In the genomic region with DNA sequence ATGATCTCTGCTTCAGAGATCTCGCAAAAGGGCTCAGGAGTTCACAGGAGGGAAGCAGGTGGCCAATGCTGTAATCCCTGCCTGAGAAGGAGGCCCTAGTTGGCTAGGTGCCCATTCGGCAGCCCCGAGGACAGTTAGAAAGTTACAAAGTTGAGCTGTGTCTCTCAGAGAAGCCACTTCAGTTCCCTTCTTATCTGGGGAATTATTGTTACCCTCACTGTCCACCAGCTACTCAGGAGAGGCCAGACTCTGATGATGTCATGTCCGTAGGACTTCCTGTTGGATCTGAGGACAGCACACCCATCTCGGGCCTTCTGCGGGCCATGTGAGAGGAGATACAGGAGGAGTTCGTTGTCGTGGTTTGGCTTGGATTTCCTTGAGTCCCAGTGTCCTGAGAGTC, we compare ENCODE assay signal across 9 mouse cellular contexts. TPM values are rescaled to one million over a fixed set of nuclear protein-coding genes. Genes with fewer than 3 reads are reported as not detected.
A peak's percentile ranks its signal among the peaks of the same experiment; 100 is the strongest.
DNase-seq lines count a peak whose midpoint lies in the region; ATAC-seq and TF ChIP-seq lines count a peak whose summit lies in the region.
"Had no signal": no experiment of that assay in that cellular context is flagged by ENCODE, and none has a peak within 500 bp of the region (broad histone marks: within the 10 kb centered on the region; RNA-seq: fewer than 3 reads in every experiment).

No protein-coding gene starts in this region.

- H3K4me3 ChIP-seq in heart, postnatal 0 days (ENCODE audit: low read depth, low read length) = no peak overlapping the region
- H3K4me3 ChIP-seq in thymus, adult 2 months (ENCODE audit: control insufficient read depth, insufficient read depth, low read length) = no peak overlapping the region

- H3K9me3 ChIP-seq in heart, postnatal 0 days (replicated peaks; ENCODE audit: control insufficient read depth, low read length) = no peaks in the 10 kb centered on the region

- H3K4me2 ChIP-seq in heart, postnatal 0 days (ENCODE audit: low read depth, low read length) = no peak overlapping the region

- no peaks in the 10 kb centered on the region for H3K36me3 ChIP-seq in heart, postnatal 0 days (replicated peaks; ENCODE audit: control insufficient read depth, insufficient read depth, low read length)
- H3K36me3 ChIP-seq in thymus, adult 2 months (ENCODE audit: control insufficient read depth, insufficient read depth, low read length) = no peaks in the 10 kb centered on the region

- TF ChIP-seq POLR2A in thymus, adult 2 months (IDR thresholded peaks at IDR 0.05; ENCODE audit: control insufficient read depth, extremely low read depth, insufficient read depth, low read length, poor library complexity) = no peak

- ATAC-seq in heart, postnatal 0 days (ENCODE audit: insufficient read depth, low read depth) = peak; percentile 31; the same call in 1 of the 2 replicates

- 30% methylated on average over 8 of the region's 8 CpGs for WGBS in heart, postnatal 0 days
- WGBS in thymus, adult 2 months = 65% methylated on average over 8 of the region's 8 CpGs

- no peaks in the 10 kb centered on the region for H3K27me3 ChIP-seq in heart, postnatal 0 days (ENCODE audit: control insufficient read depth, insufficient read depth, low read length)
- H3K27me3 ChIP-seq in thymus, adult 2 months (ENCODE audit: control insufficient read depth, insufficient read depth, low read length) = peaks cover 6% of the 10 kb centered on the region; the same call in 1 of the 2 replicates

- peak overlapping the region; percentile 71 for H3K27ac ChIP-seq in heart, postnatal 0 days (ENCODE audit: low read depth)
- H3K27ac ChIP-seq in thymus, adult 2 months (ENCODE audit: control insufficient read depth, insufficient read depth, low read length) = no peak overlapping the region

- TF ChIP-seq EP300 in heart, postnatal 0 days (IDR thresholded peaks at IDR 0.05; ENCODE audit: low read depth) = no peak

- H3K9ac ChIP-seq in heart, postnatal 0 days (replicated peaks; ENCODE audit: low read depth, low read length) = no peak overlapping the region

- TF ChIP-seq CTCF in heart, postnatal 0 days (IDR thresholded peaks at IDR 0.05; ENCODE audit: low read depth) = no peak
- no peak for TF ChIP-seq CTCF in thymus, adult 2 months (IDR thresholded peaks at IDR 0.05; ENCODE audit: borderline replicate concordance, control insufficient read depth, extremely low read depth, insufficient read depth, low read length, poor library complexity)

- peaks cover 37% of the 10 kb centered on the region for H3K4me1 ChIP-seq in heart, postnatal 0 days (ENCODE audit: control insufficient read depth, insufficient read depth)
- H3K4me1 ChIP-seq in thymus, adult 2 months (replicated peaks; ENCODE audit: control insufficient read depth, insufficient read depth, low read length) = peaks cover 23% of the 10 kb centered on the region

- peak; percentile 41 for DNase-seq in kidney, adult 18-20 months
- DNase-seq in kidney, adult 11 months = no peak
- DNase-seq in cerebellum, adult 18-20 months = peak; percentile 52 to 58
- peak; percentile 50 for DNase-seq in heart, postnatal 0 days (ENCODE audit: low spot score)
- peak; percentile 64 for DNase-seq in lung, postnatal 10 days
- no peak for DNase-seq in gastrocnemius, postnatal 25 days
- no peak for DNase-seq in thymus, adult 2 months
- no peak for DNase-seq in Muller cell, postnatal 12 days (ENCODE audit: inconsistent ontology term)

RNA-seq across cellular contexts. Expression of gene Ttyh2, which starts 4.4 kb away (rescaled TPM):
- 12.4 and 17.6 TPM in 2 replicates for total RNA-seq in heart, postnatal 0 days (2014; rRNA removed; ENCODE audit: low replicate concordance)
- 10.5 and 11.8 TPM in 2 replicates for polyA plus RNA-seq in heart, postnatal 0 days (2015; fragmentation: Nextera tagmentation; extraction: Ambion mirVana)
- 10 to 100 TPM; 17.9 to 20.1 TPM for total RNA-seq in gastrocnemius, postnatal 25 days (2021)
- 17.1 and 17.3 TPM in 2 replicates for polyA plus RNA-seq in thymus, adult 2 months (2012; rRNA removed)

RNA-seq across cellular contexts. Expression of gene Rpl38, which starts 11.3 kb away (rescaled TPM):
- 331 and 650 TPM in 2 replicates for total RNA-seq in heart, postnatal 0 days (2014; rRNA removed; ENCODE audit: low replicate concordance)
- 773 and 797 TPM in 2 replicates for polyA plus RNA-seq in heart, postnatal 0 days (2015; fragmentation: Nextera tagmentation; extraction: Ambion mirVana)
- 100 to 1,000 TPM; 462 to 524 TPM for total RNA-seq in gastrocnemius, postnatal 25 days (2021)
- polyA plus RNA-seq in thymus, adult 2 months (2012; rRNA removed) = 481 and 516 TPM in 2 replicates

RNA-seq across cellular contexts. Expression of gene Dnaic2, which starts 47.6 kb away (rescaled TPM):
- not detected in 2 replicates for total RNA-seq in heart, postnatal 0 days (2014; rRNA removed; ENCODE audit: low replicate concordance)
- polyA plus RNA-seq in heart, postnatal 0 days (2015; fragmentation: Nextera tagmentation; extraction: Ambion mirVana) = 0.33 and 0.75 TPM in 2 replicates
- under 1 TPM; 0.24 to 0.61 TPM for total RNA-seq in gastrocnemius, postnatal 25 days (2021)
- 1.9 TPM in 2 replicates for polyA plus RNA-seq in thymus, adult 2 months (2012; rRNA removed)
- total RNA-seq: G1E had no signal
- polyA plus RNA-seq: G1E had no signal

Comparison
In these comparisons a context has a peak if more than half of its experiments do, and no peak if none do; other contexts are left out.
1. DNase-seq: peak in kidney, adult 18-20 months (single experiment), cerebellum, adult 18-20 months (2 of 2), heart, postnatal 0 days (single experiment) and lung, postnatal 10 days (single experiment); none in kidney, adult 11 months (single experiment), gastrocnemius, postnatal 25 days (single experiment), thymus, adult 2 months (single experiment) and Muller cell, postnatal 12 days (single experiment).